Mouse (Mus musculus) activated CD4-positive, CD25-positive, alpha-beta regulatory T cell, adult 9 weeks (primary cell): ENCODE results near the gene Sbf1. TPM values are rescaled to one million over a fixed set of nuclear protein-coding genes. Genes with fewer than 3 reads are reported as not detected.

Experiments
- polyA plus RNA-seq: library from polyadenylated mRNA; unstranded; fragments of 100-300 nt; shearing (Covaris generic); gene quantifications from one replicate; pipeline ENCODE4 v1.2.1, GENCODE M21; 2017

Sbf1 gene
- 68.5 TPM for polyA plus RNA-seq

DNA sequence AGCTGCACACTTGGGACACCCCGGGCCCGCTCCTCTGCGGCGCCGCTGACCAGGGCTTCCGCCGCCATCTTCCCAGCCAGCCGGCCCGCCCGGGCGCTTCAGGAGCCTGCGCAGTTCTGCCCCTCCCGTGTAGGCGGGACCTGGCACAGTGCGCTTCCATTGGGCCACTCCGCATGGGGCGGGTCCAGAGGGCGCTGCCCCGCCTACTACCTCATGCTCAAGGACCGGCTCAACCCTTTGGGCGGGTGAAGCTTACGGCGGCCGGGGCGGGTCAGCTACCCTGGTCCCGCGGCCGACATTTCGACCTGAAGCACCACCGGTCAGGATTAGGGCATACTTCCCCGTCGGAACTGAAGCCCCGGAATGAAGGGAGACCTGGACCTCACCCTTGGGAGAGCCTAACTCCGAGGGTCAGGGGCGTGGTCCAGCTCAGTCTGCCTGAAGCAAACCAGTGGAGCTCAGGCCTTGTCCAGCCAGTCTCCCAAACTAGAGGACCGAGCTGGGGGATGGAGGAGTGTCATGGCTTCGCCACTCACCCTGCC is at the start of gene Sbf1:
Gene Sbf1, minus strand, starts transcription at position 122 of the 542 bp plus-strand sequence.

DNA sequence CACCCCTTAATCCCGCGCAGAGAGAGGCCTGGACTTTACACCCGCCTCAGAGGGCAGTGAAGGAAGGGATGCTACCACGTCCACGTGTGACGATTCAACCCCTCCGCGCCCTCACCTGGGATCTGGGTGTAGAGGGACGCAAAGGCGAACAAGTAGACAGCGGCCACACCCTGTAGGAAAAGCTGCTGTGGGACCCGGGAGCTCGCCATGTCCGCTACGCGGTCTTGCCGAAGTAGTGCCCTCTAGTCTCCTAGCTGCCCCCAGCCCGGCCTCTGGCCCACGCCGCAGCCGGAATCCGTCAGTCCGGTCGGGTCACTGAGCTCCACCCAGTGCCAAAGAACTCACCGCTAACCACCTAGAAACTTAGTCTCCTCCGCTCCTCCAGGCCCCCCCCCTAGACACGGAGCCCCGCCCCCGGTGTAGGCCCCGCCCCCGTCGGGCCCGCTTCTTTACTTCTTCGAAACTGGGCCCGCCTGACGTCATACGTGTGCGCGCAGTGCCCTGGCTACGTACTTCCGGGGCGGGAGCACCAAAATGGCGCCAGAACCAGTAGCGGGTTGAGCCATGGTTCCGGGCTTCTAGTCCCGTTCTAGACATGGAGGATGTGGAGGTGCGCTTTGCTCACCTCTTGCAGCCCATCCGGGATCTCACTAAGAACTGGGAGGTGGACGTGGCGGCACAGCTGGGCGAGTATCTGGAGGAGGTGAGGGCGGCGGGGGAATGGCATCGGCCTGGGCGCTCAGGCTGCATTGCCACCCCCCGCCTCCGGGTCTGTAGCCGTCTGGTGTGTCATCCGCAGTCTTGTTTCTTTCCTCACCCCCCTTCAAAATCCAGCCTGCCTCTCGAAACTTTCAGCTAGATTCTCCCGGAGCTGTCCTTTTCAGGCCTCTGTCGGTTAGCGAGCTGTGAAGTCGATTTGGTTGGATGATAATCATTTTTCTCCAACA is 40.4 kb upstream of the Sbf1 start, which contains the start of the genes Lmf2 and Ncaph2:
Gene Lmf2, minus strand, starts transcription at position 419 of the 947 bp plus-strand sequence.
Gene Ncaph2, plus strand, starts transcription at position 479 of the 947 bp plus-strand sequence.

DNA sequence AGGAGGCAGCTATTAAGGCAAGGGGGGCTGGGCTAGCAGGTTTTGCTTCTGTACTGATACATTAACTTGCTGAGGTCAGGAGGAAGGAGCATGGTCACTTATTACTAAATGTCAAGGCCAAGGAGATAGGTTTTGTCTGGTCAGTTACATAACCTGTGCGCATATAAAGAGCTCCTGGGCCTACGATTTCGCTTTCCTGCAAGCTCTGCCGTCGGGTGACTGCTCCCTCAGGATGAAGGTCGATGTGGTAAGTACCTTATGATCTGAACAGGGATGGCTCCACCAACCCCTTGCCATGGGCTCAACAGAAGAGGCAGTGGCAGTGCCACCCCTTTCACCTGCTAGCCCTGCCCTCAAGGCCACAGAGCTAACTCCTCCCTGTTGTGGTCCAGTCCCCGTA is 19.2 kb upstream of the Sbf1 start, which contains the start of gene Miox:
Gene Miox, plus strand, starts transcription at position 128 of the 400 bp plus-strand sequence.

DNA sequence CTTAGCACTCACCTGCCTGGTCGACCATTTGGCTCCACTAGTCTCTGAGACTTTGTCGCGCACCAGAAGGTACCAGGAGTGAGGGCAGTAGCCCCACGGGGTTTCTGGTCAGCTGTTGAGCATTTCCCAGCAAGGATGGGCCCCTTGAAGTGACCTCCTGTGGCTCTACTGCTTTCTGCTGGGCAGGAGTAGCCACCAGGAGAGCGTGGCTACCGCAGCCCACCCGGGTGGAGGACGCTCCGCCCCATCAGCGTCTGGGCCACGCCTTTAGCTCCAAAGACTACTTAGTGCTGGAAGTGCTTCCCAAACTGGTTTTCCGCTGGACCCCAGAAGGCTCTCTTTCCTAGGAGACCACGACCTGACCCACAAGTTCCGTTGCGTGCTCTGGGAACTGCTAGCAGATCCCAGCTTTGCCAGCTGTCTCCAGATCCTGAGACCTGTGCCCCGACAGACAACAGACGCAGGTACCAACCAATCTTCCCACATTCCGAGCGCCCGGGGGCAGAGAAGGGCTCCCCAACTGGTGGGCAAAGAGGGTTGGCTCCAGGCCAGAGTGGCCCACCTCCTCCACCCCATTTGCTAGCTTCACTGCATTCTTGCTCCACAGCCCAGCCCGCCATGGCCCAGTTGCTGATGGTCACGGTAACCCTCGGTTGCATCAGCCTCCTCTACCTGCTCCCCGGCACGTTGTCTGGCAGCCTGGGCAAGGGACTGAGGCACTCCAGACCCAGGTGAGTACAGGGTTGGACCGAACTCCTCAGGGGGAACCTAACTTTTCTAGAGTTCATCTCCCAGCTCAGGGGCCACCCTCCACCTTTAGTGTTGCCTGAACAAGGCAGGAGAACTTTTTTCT is 7.8 kb upstream of the Sbf1 start, which contains the start of gene Adm2:
Gene Adm2, plus strand, starts transcription at position 51 of the 853 bp plus-strand sequence.

Other genes starting within 250 kb of the Sbf1 start
- gene Trabd, start 240.2 kb downstream of the Sbf1 start, polyA plus RNA-seq = 61.9 TPM
- 4.5 TPM for gene Selenoo, start 226.2 kb downstream of the Sbf1 start, polyA plus RNA-seq
- gene Tubgcp6, start 192.2 kb downstream of the Sbf1 start, polyA plus RNA-seq = 31.5 TPM
- gene Hdac10, start 186.6 kb downstream of the Sbf1 start, polyA plus RNA-seq = 73.7 TPM
- 6.7 TPM for gene Mapk12, start 174.6 kb downstream of the Sbf1 start, polyA plus RNA-seq
- gene Mapk11, start 165.7 kb downstream of the Sbf1 start, polyA plus RNA-seq = 55.5 TPM
- gene Plxnb2, start 134.5 kb downstream of the Sbf1 start, polyA plus RNA-seq = 4.5 TPM
- 38.5 TPM for gene Dennd6b, start 118.8 kb downstream of the Sbf1 start, polyA plus RNA-seq
- gene Ppp6r2, start 103.8 kb downstream of the Sbf1 start, polyA plus RNA-seq = 5.7 TPM
- not detected for gene Adm2, start 7.4 kb upstream of the Sbf1 start, polyA plus RNA-seq
- not detected for gene Miox, start 19.1 kb upstream of the Sbf1 start, polyA plus RNA-seq
- 68.6 TPM for gene Lmf2, start 40.3 kb upstream of the Sbf1 start, polyA plus RNA-seq
- gene Ncaph2, start 40.4 kb upstream of the Sbf1 start, polyA plus RNA-seq = 172 TPM
- gene Sco2, start 58.5 kb upstream of the Sbf1 start, polyA plus RNA-seq = 7.8 TPM
- gene Tymp, start 61.7 kb upstream of the Sbf1 start, polyA plus RNA-seq = 0.75 TPM
- 0.35 TPM for gene Odf3b, start 64.0 kb upstream of the Sbf1 start, polyA plus RNA-seq
- 0.09 TPM for gene Klhdc7b, start 69.6 kb upstream of the Sbf1 start, polyA plus RNA-seq
- not detected for gene Syce3, start 95.2 kb upstream of the Sbf1 start, polyA plus RNA-seq
- gene Cpt1b, start 110.6 kb upstream of the Sbf1 start, polyA plus RNA-seq = 0.33 TPM
- 6.0 TPM for gene C730034F03Rik, start 114.3 kb upstream of the Sbf1 start, polyA plus RNA-seq
- not detected for gene Gm44502, start 114.4 kb upstream of the Sbf1 start, polyA plus RNA-seq
- 104 TPM for gene Chkb, start 114.6 kb upstream of the Sbf1 start, polyA plus RNA-seq
- 0.06 TPM for gene Mapk8ip2, start 138.6 kb upstream of the Sbf1 start, polyA plus RNA-seq
- gene Arsa, start 162.1 kb upstream of the Sbf1 start, polyA plus RNA-seq = 25.0 TPM
- not detected for gene Shank3, start 184.3 kb upstream of the Sbf1 start, polyA plus RNA-seq